Mouse (Mus musculus) midbrain, postnatal 0 days (tissue): ENCODE data around the gene Spint1. TPM values are rescaled to one million over a fixed set of nuclear protein-coding genes. Genes with fewer than 3 reads are reported as not detected.

Experiments
- ATAC-seq: fragments of 200-750 bp; cut with Nextera tagmentation; 2 replicates; pipeline ENCODE4 v1.8.0; 2017; ENCODE audit warnings: moderate number of reproducible peaks, mild to moderate bottlenecking, moderate TSS enrichment, moderate library complexity; ENCODE audit not compliant: low FRiP score
- DNase-seq: peaks from one replicate; pipeline ENCODE4 v3.0.0-alpha.2; 2015; ENCODE audit warnings: low spot score
- H3K27ac ChIP-seq: fragments of 300-500 bp; sonication (generic); 2 replicates; pipeline ENCODE4 v1.5.1; 2014; ENCODE audit warnings: low read depth, mild to moderate bottlenecking, low read length, mixed read lengths
- H3K27me3 ChIP-seq: fragments of 300-500 bp; sonication (generic); 2 replicates; pipeline ENCODE4 v1.6.1; 2014; ENCODE audit warnings: low read length, control low read depth, mixed read lengths; ENCODE audit not compliant: insufficient read depth
- H3K36me3 ChIP-seq: fragments of 300-500 bp; sonication (generic); 2 replicates; pipeline ENCODE4 v1.6.1; 2014; ENCODE audit warnings: low read length, control low read depth, mixed read lengths; ENCODE audit not compliant: insufficient read depth
- H3K4me1 ChIP-seq: fragments of 300-500 bp; sonication (generic); 2 replicates; pipeline ENCODE4 v1.6.1; 2014; ENCODE audit warnings: mild to moderate bottlenecking, control low read depth, antibody characterized with exemption, low read length, mixed read lengths; ENCODE audit not compliant: insufficient read depth
- H3K4me2 ChIP-seq: fragments of 300-500 bp; sonication (generic); 2 replicates; pipeline ENCODE4 v1.6.1; 2014; ENCODE audit warnings: low read depth, mild to moderate bottlenecking, low read length, mixed read lengths; ENCODE audit not compliant: poor library complexity, severe bottlenecking
- H3K4me3 ChIP-seq: fragments of 300-500 bp; sonication (generic); 2 replicates; pipeline ENCODE4 v1.5.1; 2014; ENCODE audit warnings: low read depth, mild to moderate bottlenecking, low read length, moderate library complexity
- H3K9ac ChIP-seq: fragments of 300-500 bp; sonication (generic); replicated peaks from 2 replicates; pipeline ENCODE4 v1.6.1; 2014; ENCODE audit warnings: mild to moderate bottlenecking, low read length, moderate library complexity, mixed read lengths; ENCODE audit not compliant: poor library complexity, severe bottlenecking
- H3K9me3 ChIP-seq: fragments of 300-500 bp; sonication (generic); 2 replicates; pipeline ENCODE4 v1.6.1; 2016; ENCODE audit warnings: low read length, control low read depth
- CTCF ChIP-seq: IDR thresholded peaks from 2 replicates; pipeline ENCODE4 v1.5.1; 2016; ENCODE audit warnings: antibody characterized with exemption, mild to moderate bottlenecking
- WGBS: fragments of 180-500 bp; shearing (Covaris S2); extraction: QIAGEN DNeasy Blood & Tissue Kit; methylation state at CpG from one replicate; pipeline ENCODE4 v1.1.7; 2014; 5-methylcytosine and 5-hydroxymethylcytosine counted together
- polyA plus RNA-seq: library from polyadenylated mRNA; unstranded; fragments of >200 nt; fragmentation: Nextera tagmentation; extraction: Ambion mirVana; gene quantifications from 2 replicates; pipeline ENCODE4 v1.2.1, GENCODE M21; 2015
- total RNA-seq: library from RNA; depleted of rRNA; stranded (reverse); fragments of >200 nt; gene quantifications from 2 replicates; pipeline ENCODE4 v1.2.3, GENCODE M21; 2014

The Spint1 gene
- total and polyA plus RNA-seq, 2 experiments from 2014 or later = 1.1 to 1.9 TPM

- Histone ChIP-seq H3K4me1 (no peaks in the 10 kb centered on the region), H3K36me3 (no peaks in the 10 kb centered on the region), H3K4me2 (no peak overlapping the region), H3K9me3 (no peaks in the 10 kb centered on the region), H3K27me3 (no peaks in the 10 kb centered on the region), H3K9ac (no peak overlapping the region), H3K4me3 (no peak overlapping the region), H3K27ac (no peak overlapping the region)
- WGBS = 42% methylated on average over 8 of the region's 8 CpGs
- no peak for TF ChIP-seq CTCF
- ATAC-seq (0 out of 2 replicates have a peak, but pooled peaks have one; percentile 52), DNase-seq (peak; percentile 71)
Measured at GRCm38 (mm10) chr2:119262978-119263377, 25.8 kb downstream of the Spint1 start.

GRCm38 (mm10) chr2:119263813-119264212 is 26.7 kb downstream of the Spint1 start:
- H3K27ac ChIP-seq = no peak overlapping the region
- ATAC-seq (no peak), DNase-seq (no peak)
- no peak for TF ChIP-seq CTCF
- H3K9me3 ChIP-seq = no peaks in the 10 kb centered on the region
- no peaks in the 10 kb centered on the region for H3K27me3 ChIP-seq
- no peaks in the 10 kb centered on the region for H3K36me3 ChIP-seq
- H3K4me1 ChIP-seq = 0 out of 2 replicates have a peak, but pooled peaks cover 3% of the 10 kb centered on the region
- no peak overlapping the region for H3K4me2 ChIP-seq
- WGBS = 79% methylated on average over 5 of the region's 5 CpGs
- H3K4me3 ChIP-seq = no peak overlapping the region
- no peak overlapping the region for H3K9ac ChIP-seq

DNA sequence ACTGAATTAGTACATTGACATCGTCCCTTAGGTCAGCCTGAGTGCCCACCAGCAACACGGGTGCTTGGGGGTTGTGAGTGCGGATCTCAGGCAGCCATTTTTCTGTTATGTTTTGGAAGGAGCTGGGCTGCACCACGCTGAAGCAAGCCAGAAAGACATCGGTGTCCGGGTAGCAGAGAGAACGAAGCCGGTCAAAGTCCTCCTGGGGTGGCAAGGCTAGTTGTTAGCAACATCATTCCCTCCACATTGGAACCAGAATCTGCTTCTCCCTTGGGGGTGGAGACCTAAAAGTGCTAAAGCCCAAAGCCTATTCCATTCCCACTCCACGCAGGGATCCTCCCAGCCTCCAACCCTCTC is 33.1 kb downstream of the Spint1 start:
- DNase-seq (no peak), ATAC-seq (no peak)
- H3K27ac ChIP-seq = peak overlapping the region; percentile 86
- H3K4me1 ChIP-seq = peaks cover 10% of the 10 kb centered on the region; the same call in 1 of the 2 replicates
- H3K9me3 ChIP-seq = no peaks in the 10 kb centered on the region
- WGBS = 49% methylated on average over 9 of the region's 9 CpGs
- peak overlapping the region; percentile 73 for H3K4me2 ChIP-seq
- H3K9ac ChIP-seq = peak overlapping the region; percentile 96
- no peaks in the 10 kb centered on the region for H3K36me3 ChIP-seq
- H3K27me3 ChIP-seq = no peaks in the 10 kb centered on the region
- TF ChIP-seq CTCF = no peak
- H3K4me3 ChIP-seq = peak overlapping the region; percentile 85

DNA sequence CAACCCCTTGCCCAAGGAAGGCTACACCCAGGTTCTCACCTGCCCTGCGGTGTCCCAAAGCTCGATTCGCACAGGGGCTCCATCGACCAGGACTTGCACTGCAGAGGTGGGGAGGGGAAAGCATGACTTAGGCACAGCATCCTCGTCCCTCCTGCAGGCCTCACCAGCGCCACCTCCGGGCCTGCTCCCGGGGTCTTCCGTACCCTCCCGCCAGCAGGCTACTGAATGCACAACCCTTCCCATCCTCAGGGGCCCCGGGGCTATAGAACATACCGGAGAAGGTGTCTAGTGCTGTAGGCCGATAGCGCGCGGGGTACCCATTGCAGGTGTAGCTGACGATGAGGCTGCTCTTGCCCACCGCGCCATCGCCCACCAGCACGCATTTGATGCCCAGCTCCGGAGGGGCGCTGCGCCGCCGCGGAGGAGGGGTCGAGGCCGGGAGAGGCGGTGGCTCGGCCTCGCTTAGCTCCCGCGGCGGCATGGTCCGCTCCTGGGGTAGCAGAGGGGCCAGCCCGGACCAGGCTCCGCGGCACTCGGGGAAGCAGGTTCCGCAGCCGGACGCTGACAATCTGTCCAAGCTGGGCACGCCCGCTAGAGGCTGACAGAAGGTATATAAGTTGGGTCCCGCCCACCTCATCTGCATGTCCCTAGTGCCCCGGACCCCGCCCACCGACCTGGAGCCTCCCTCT is 33.6 kb downstream of the Spint1 start, which contains the start of gene Rhov:
Gene Rhov, minus strand, starts transcription at position 630 of the 689 bp plus-strand sequence.
- peak within 1 kb of the TSS; percentile 86 for H3K27ac ChIP-seq
- H3K9ac ChIP-seq = peak within 1 kb of the TSS; percentile 96
- H3K4me2 ChIP-seq = peak within 1 kb of the TSS; percentile 73
- no peaks in the 10 kb centered on the region for H3K27me3 ChIP-seq
- no peaks in the 10 kb centered on the region for H3K36me3 ChIP-seq
- DNase-seq = peak; percentile 83
- H3K9me3 ChIP-seq = no peaks in the 10 kb centered on the region
- WGBS = under 1% methylated on average over 44 of the region's 49 CpGs
- TF ChIP-seq CTCF = peak; percentile 70
- peak; percentile 86 for ATAC-seq
- H3K4me3 ChIP-seq = peak within 1 kb of the TSS; percentile 85
- peaks cover 10% of the 10 kb centered on the region; the same call in 1 of the 2 replicates for H3K4me1 ChIP-seq

DNA sequence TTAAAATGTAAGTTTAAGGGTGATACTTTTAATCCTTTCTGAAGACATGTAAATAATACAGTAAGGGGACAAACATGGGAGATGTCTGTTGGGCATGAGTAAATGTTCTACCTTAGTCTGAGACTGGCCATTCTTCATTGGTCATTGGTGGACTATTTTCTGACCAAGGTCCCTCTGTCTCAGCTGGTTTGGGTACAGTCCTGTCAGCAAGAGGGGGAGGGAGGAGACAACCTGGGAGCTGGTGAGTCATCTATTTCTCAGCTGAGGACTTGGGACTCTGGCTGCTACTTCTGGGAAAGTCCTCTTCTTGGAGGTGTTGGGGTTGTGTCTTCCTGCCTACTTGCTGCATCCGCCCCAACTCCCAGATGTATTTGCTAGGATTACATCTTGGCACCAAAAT is 37.0 kb downstream of the Spint1 start:
- DNase-seq (no peak), ATAC-seq (no peak)
- 84% methylated on average over 1 of the region's 1 CpGs for WGBS
- Histone ChIP-seq H3K36me3 (no peaks in the 10 kb centered on the region), H3K27me3 (no peaks in the 10 kb centered on the region), H3K9ac (no peak overlapping the region), H3K4me3 (no peak overlapping the region), H3K27ac (no peak overlapping the region), H3K4me2 (no peak overlapping the region), H3K9me3 (no peaks in the 10 kb centered on the region), H3K4me1 (peaks cover 7% of the 10 kb centered on the region; the same call in 1 of the 2 replicates)
- TF ChIP-seq CTCF = no peak

DNA sequence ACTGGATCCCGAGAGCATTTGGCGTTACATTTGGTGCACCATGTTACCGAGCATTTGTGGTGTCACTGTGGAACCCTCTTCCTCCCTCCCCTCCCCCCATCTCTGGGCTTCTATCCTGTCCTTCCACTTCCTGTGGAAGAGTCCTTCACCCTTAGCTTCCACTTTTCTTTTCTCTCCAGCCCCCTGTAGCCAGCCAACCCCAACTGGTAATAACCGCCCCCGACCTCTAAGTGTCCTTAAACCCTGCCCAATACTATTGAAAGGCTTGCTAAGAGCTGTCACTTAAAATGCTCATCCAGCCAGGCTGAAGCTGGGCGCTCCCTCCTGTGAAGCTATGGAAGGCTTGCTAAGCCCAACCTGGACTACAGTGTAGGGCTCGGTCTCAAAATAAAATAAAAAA is 39.8 kb downstream of the Spint1 start:
- ATAC-seq (no peak), DNase-seq (no peak)
- Histone ChIP-seq H3K4me1 (no peaks in the 10 kb centered on the region), H3K9me3 (no peaks in the 10 kb centered on the region), H3K36me3 (no peaks in the 10 kb centered on the region), H3K27me3 (no peaks in the 10 kb centered on the region), H3K4me2 (no peak overlapping the region), H3K9ac (no peak overlapping the region), H3K4me3 (no peak overlapping the region), H3K27ac (no peak overlapping the region)
- TF ChIP-seq CTCF = no peak
- WGBS = 78% methylated on average over 7 of the region's 7 CpGs
